Mouse (Mus musculus): ENCODE data around the gene Vamp8.

The Vamp8 gene

DNA sequence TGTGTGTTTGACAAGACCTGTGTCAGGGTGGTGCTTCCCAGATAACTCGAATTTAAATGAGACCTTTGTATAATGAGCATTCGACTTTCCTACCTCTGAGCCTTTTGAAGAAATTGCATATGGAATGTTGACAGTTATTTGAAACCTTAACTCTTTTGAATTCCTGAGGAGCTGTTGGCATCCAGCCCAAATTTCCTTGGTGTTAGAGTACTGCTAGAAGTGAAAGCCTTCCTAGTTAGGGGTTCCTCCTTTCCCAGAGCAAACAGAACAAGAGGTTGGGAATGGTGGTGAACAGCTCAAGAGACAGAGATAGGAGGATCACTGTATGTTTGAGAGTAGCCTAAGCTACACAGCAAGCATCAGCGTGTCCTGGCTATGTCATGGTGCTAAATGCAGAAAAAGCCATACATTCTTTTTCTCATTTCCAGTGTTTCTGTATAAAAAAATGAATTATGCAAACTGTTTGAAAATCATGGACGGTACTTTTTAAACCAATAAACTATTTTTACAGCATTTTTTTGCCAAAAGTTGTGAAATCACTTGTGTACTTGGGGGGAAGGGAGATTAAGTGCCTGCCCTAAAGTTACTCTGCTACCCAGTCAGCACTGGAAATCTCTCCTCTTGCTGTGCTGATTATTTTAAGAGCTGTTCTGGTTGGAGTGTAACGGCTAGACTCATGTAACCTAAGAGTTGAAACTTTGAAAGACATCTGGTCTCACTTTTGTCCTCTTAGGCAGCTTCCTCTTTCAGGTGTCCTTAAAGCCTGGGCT, 37.7 kb downstream of the Vamp8 start:
- no peak for DNase-seq (ENCODE audit: low read depth)

DNA sequence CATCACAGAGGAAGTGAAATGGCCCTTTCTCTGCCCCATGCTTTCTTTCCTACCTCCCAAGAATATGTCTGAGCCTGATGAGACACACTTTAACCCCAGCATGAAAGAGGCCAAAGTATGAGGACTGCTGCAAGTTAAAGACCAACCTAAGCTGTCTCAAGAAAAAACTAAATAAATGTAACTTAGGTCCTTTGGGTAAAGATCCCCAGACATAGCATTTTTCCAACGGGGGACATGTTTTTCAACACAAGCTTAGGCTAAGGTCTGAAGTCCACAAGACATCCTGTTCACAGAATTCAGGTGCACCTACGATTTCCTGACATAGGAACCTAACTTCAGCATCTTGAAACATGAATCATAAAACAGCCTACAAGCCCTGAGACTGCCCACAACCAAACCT, 40.3 kb downstream of the Vamp8 start:
- no peak for DNase-seq (ENCODE audit: low read depth)

DNA sequence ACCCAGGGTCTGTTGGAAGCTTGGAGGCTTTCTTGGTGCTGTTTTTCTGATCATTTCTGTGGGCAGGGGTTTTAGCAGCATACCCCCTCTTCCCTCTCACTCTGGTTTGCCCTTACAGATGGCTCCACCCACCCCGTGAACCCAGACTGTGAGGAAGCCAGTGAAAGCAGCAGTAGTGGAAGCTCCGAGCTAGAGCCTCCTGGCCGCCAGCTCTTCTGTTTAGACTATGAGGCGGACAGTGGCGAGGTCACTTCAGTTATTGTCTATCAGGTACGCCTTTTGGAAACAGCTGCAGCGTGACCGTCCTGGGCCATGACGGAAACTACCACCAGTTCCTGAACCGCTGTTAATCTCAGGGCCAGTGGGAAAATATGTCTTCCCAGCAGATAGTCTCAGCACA, 42.1 kb downstream of the Vamp8 start:
- no peak for DNase-seq (ENCODE audit: low read depth)

DNA sequence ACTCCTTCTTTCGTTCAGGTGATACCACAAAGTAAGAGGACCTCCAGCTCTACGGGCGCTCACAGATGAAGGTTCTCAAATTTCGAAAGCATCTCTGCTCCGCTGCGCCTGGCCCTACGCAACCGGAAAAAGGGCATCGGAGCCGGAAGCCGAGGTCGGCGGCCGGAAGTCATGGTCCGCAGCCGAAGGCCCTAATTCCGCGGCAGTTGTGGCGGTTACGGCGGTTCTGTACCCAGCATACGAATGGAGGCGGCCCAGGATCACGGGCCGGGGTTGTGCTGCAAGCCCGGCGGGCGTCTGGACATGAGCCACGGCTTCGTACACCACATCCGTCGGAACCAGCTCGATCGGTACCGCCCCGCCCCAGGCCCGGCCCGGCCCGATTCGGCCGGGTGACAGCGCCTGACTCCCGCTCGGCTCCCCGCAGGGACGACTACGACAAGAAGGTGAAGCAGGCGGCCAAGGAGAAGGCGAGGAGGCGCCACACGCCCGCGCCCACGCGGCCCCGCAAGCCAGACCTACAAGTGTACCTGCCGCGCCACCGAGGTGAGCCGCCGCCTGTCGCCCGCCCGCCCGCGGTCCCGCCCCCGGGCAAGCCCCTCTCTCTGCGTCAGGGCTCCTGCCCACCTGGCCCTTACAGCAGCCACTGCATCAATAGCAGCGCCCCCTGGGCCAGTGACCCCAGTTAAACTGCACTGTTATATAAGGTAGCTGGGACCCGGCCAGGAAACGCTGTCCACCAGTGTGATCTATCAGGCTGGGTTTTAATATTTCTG, 43.1 kb downstream of the Vamp8 start, which contains the start of gene 0610030E20Rik:
Gene 0610030E20Rik (plus strand): TSS at position 152 of the 776 bp plus-strand sequence.
- DNase-seq (ENCODE audit: low read depth), result no peak

DNA sequence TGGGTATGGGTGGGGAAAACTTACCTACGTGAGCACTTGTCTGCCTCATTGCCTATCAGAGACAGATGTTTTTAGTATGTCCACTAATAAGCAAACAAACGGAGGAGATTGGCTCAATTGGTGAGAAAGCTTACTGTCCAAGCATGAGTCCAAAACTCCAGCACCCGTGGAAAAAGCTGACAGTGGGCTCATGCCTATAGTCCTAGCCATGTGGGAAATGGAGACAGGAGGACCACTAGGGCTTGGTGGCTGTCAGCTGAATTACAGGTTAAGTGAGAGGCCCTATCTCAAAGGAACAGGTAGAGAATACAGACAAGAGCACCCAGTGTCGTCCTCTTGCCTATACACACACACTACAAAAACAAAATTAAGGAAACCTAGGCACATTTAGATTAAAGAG, 44.2 kb downstream of the Vamp8 start:
- no peak for DNase-seq (ENCODE audit: low read depth)

DNA sequence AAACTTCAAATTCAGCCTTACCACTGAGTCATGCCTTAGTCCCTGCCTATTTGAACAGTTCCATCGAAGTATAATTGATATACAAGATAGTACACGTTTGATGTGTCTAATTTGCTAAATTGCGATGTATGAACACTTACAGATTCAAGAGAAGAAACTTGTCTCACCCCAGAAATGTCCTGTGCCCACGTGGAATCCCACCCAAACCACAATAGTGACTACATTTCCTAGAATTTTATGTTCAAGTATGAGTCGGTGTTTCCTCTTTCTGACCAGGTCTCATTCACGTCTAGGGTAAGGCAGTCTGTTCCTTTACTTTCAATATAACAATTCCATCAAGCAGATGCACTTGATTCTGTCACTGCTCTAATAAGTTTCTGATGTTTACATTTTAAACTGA, 44.9 kb downstream of the Vamp8 start:
- DNase-seq (ENCODE audit: low read depth), result no peak

DNA sequence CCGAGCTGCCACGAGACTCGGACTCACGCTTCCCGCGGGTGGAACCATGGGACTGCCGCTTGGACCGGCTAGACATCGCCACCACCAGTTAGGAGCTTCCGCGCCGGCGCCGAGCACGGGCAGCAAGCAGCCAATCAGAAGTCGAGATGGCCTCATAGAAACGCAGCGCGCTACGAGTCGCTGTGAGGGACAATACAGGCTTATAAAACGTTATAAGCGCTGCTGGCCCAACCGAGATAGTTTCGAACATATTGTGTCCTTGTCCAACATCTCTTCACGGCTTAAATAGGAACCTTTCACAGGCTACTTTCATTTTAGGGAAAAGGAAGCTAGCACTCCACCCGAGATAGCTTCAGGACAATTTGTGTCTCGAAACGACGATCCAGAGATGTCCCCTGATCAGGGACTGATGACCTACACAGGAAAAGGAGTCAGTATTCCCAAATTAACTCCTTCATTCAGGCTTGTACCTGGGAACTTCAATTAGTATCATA, 45.4 kb downstream of the Vamp8 start, which contains the start of gene Usp39:
Gene Usp39 (minus strand): TSS at position 111 of the 494 bp plus-strand sequence.
- DNase-seq (ENCODE audit: low read depth), result peak; percentile 90

DNA sequence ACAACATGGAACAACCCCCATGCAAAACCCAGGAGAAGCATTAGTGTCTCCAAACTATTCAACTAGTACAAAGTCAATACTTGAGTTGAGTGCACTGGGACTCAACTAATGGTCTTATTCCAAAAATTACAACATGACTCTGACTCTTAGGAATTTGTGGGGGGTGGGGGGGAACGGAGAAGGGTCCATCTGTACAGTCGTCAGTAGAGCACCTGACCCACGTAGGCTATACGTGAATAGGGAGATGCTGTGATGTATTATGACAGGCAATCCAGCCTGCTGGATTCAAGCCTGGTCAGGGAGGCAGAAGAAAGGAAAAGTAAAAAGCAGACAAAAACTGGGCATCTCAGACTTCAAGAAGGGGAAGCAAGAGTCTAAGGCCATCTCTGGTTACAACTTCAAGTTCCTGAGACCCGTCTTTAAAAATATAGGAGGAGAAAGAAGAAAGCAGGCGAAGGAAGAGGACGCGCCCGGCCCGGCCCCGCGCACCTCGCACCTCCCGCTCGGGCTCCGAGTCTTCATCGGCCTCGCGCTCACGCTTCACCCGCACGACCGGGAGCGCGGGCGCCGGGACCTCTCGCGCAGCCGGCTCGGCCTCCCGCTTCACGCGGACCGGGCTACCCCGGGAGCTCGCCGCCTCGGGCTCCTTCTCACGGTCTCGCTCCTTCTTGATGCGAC, 46.0 kb downstream of the Vamp8 start:
- DNase-seq (ENCODE audit: low read depth), result no peak

DNA sequence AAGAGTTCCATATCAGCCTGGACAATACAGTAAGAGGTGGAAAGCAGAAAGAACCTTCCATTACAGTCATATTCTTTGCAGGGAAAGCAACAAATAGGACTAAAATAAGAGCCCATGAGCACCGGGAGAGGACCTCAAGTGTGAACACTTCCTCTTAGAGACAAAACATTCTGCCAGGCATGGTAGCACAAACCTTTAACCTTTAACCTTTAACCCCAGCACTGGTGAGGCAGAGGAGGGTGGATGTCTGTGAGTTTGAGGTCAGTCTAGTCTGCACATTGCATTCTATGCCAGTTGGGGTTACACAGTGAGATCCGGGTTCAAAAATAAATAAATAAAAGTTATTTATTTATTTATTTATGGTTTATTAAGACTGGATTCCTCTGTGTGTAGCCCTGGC, 50.0 kb downstream of the Vamp8 start:
- no peak for DNase-seq (ENCODE audit: low read depth)

Measured in fibroblast of lung, adult 2 months (primary cell).